Mouse (Mus musculus): ENCODE data around the gene Atxn7l3.

GRCm38 (mm10) chr11:102284501-102285094, 11.8 kb downstream of the Atxn7l3 start, which contains the start of gene Tmub2:
- TF ChIP-seq CTCF (IDR thresholded peaks at IDR 0.05; ENCODE audit: low read depth, low read length), result no peak
- no peak for TF ChIP-seq POLR2AphosphoS5 (IDR thresholded peaks at IDR 0.05; ENCODE audit: insufficient replicate concordance, low read depth, low read length)
- no peak for TF ChIP-seq GATA2 (IDR thresholded peaks at IDR 0.05; ENCODE audit: borderline replicate concordance, low read depth, low read length)
- no peak for TF ChIP-seq GATA1 (IDR thresholded peaks at IDR 0.05; ENCODE audit: borderline replicate concordance, low read length)
- TF ChIP-seq TAL1 (conservative IDR thresholded peaks at IDR 0.05; ENCODE audit: low read depth, low read length), result no peak
